Mouse (Mus musculus) intestine, embryonic 16.5 days (tissue): ENCODE results near the gene Parp12. TPM values are rescaled to one million over a fixed set of nuclear protein-coding genes. Genes with fewer than 3 reads are reported as not detected.

Experiments used
- ATAC-seq: fragments of 200-750 bp; cut with Nextera tagmentation; 2 replicates; pipeline ENCODE4 v1.8.0; 2017; ENCODE audit warnings: moderate TSS enrichment, moderate library complexity
- H3K27ac ChIP-seq: fragments of 300-500 bp; sonication (generic); 2 replicates; pipeline ENCODE4 v1.5.1; 2014; ENCODE audit warnings: mild to moderate bottlenecking, low read length
- H3K27me3 ChIP-seq: fragments of 300-500 bp; sonication (generic); replicated peaks from 2 replicates; pipeline ENCODE4 v1.6.1; 2014; ENCODE audit warnings: low read length, control low read depth, mixed read lengths; ENCODE audit not compliant: control insufficient read depth, insufficient read depth
- H3K36me3 ChIP-seq: fragments of 300-500 bp; sonication (generic); 2 replicates; pipeline ENCODE4 v1.6.1; 2014; ENCODE audit warnings: low read length, control low read depth; ENCODE audit not compliant: control insufficient read depth, insufficient read depth
- H3K4me1 ChIP-seq: fragments of 300-500 bp; sonication (generic); 2 replicates; pipeline ENCODE4 v1.6.1; 2014; ENCODE audit warnings: low read length, control low read depth, mixed read lengths; ENCODE audit not compliant: control insufficient read depth, insufficient read depth
- H3K4me2 ChIP-seq: fragments of 300-500 bp; sonication (generic); 2 replicates; pipeline ENCODE4 v1.6.1; 2014; ENCODE audit warnings: low read depth, low read length, control low read depth
- H3K4me3 ChIP-seq: fragments of 300-500 bp; sonication (generic); 2 replicates; pipeline ENCODE4 v1.5.1; 2014; ENCODE audit warnings: mild to moderate bottlenecking, low read length
- H3K9ac ChIP-seq: fragments of 300-500 bp; sonication (generic); 2 replicates; pipeline ENCODE4 v1.6.1; 2014; ENCODE audit warnings: low read depth, low read length
- H3K9me3 ChIP-seq: fragments of 300-500 bp; sonication (generic); 2 replicates; pipeline ENCODE4 v1.6.1; 2016; ENCODE audit warnings: low read length, control low read depth; ENCODE audit not compliant: control insufficient read depth
- WGBS: fragments of 180-500 bp; shearing (Covaris S2); extraction: QIAGEN DNeasy Blood & Tissue Kit; methylation state at CpG from one replicate; pipeline ENCODE4 v1.1.7; 2014; 5-methylcytosine and 5-hydroxymethylcytosine counted together
- polyA plus RNA-seq: library from polyadenylated mRNA; unstranded; fragments of >200 nt; fragmentation: Nextera tagmentation; extraction: Ambion mirVana; gene quantifications from 2 replicates; pipeline ENCODE4 v1.2.1, GENCODE M21; 2015

The Parp12 gene
- polyA plus RNA-seq, 1 experiment from 2014 or later, result 6.2 TPM

DNA sequence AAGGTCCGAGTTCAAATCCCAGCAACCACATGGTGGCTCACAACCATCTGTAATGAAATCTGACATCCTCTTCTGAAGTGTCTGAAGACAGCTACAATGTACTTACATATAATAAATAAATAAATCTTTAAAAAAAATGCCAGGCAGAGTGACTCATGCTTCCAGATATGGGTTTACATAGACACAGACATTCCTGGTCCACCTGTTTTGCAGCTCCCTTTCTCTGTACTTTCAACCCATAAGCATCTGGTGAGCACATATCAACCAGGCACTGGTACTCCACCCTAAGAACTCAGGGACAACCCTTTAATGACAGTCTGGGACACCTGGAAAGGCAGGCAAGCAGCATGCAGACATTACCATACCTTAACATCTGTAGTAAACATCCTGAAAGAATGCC lies 2.7 kb downstream of the Parp12 start:
- WGBS, result 90% methylated on average over 1 of the region's 1 CpGs
- Histone ChIP-seq H3K4me3 (no peak overlapping the region), H3K27me3 (no peaks in the 10 kb centered on the region), H3K27ac (no peak overlapping the region), H3K9me3 (0 out of 2 replicates have a peak, but pooled peaks cover 6% of the 10 kb centered on the region), H3K4me1 (peaks cover 19% of the 10 kb centered on the region), H3K4me2 (no peak overlapping the region), H3K36me3 (0 out of 2 replicates have a peak, but pooled peaks cover 2% of the 10 kb centered on the region), H3K9ac (no peak overlapping the region)
- ATAC-seq, result no peak; the same call in 1 of the 2 replicates

DNA sequence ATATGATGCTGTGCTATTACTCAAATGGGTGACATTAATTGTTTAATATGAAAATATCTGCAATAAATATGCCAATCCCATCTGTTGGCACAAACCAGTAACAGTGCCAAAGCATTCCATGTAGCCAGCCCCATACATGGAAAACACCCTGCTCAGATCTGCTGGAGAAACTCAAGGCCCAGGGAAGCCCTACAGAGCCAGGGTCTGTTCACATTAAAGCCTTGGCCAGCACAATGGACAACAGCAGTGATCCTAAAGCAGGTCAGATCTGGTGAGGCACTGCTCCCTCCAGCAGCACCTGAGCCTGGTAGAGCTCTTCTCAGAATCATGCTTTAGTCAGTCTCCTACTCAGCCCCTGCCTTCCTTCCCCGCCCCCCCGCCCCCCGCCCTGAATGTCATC lies 5.0 kb downstream of the Parp12 start:
- H3K27ac ChIP-seq, result no peak overlapping the region
- no peaks in the 10 kb centered on the region for H3K27me3 ChIP-seq
- H3K4me1 ChIP-seq, result peaks cover 15% of the 10 kb centered on the region; the same call in 1 of the 2 replicates
- no peaks in the 10 kb centered on the region for H3K36me3 ChIP-seq
- H3K4me2 ChIP-seq, result no peak overlapping the region
- WGBS, result 85% methylated on average over 3 of the region's 3 CpGs
- no peaks in the 10 kb centered on the region for H3K9me3 ChIP-seq
- no peak overlapping the region for H3K4me3 ChIP-seq
- no peak for ATAC-seq
- no peak overlapping the region for H3K9ac ChIP-seq

- H3K27ac ChIP-seq, result no peak overlapping the region
- WGBS, result 90% methylated on average over 3 of the region's 3 CpGs
- no peaks in the 10 kb centered on the region for H3K9me3 ChIP-seq
- H3K9ac ChIP-seq, result no peak overlapping the region
- no peak for ATAC-seq
- H3K4me3 ChIP-seq, result no peak overlapping the region
- no peaks in the 10 kb centered on the region for H3K27me3 ChIP-seq
- no peak overlapping the region for H3K4me2 ChIP-seq
- H3K4me1 ChIP-seq, result peaks cover 15% of the 10 kb centered on the region; the same call in 1 of the 2 replicates
- H3K36me3 ChIP-seq, result no peaks in the 10 kb centered on the region
Measured at GRCm38 (mm10) chr6:39112701-39113100, 5.4 kb downstream of the Parp12 start.

DNA sequence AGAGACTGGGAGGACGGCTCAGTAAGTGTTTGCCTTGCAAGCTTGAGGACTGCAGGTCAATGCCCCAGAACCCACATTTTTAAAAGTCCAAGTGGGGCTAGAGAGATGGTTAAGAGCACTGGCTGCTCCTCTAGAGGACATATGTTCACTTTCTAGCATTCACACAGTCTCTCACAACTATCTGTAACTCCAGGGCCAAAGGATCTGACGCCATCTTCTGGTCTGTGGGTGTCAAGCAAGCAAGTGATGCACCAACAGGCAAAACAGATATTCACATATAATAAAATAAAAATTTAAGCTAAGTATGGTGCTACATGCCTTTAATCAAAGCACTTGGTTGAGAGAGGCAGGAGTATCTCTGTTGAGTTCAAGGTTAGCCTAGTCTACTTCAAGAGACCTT lies 11.3 kb downstream of the Parp12 start:
- no peak overlapping the region for H3K4me3 ChIP-seq
- 70% methylated on average over 2 of the region's 2 CpGs for WGBS
- no peaks in the 10 kb centered on the region for H3K27me3 ChIP-seq
- H3K9ac ChIP-seq, result no peak overlapping the region
- H3K4me2 ChIP-seq, result no peak overlapping the region
- no peaks in the 10 kb centered on the region for H3K9me3 ChIP-seq
- no peaks in the 10 kb centered on the region for H3K4me1 ChIP-seq
- H3K36me3 ChIP-seq, result no peaks in the 10 kb centered on the region
- no peak overlapping the region for H3K27ac ChIP-seq
- ATAC-seq, result no peak

- no peak for ATAC-seq
- Histone ChIP-seq H3K36me3 (no peaks in the 10 kb centered on the region), H3K9me3 (no peaks in the 10 kb centered on the region), H3K27me3 (no peaks in the 10 kb centered on the region), H3K9ac (no peak overlapping the region), H3K4me3 (no peak overlapping the region), H3K27ac (no peak overlapping the region), H3K4me1 (no peaks in the 10 kb centered on the region), H3K4me2 (no peak overlapping the region)
- WGBS, result 86% methylated on average over 4 of the region's 4 CpGs
Measured at GRCm38 (mm10) chr6:39104631-39105030, 13.5 kb downstream of the Parp12 start.

- Histone ChIP-seq H3K27me3 (no peaks in the 10 kb centered on the region), H3K4me3 (no peak overlapping the region), H3K36me3 (no peaks in the 10 kb centered on the region), H3K27ac (no peak overlapping the region), H3K4me1 (0 out of 2 replicates have a peak, but pooled peaks cover 2% of the 10 kb centered on the region), H3K9me3 (no peaks in the 10 kb centered on the region), H3K9ac (no peak overlapping the region), H3K4me2 (no peak overlapping the region)
- no peak for ATAC-seq
Measured at GRCm38 (mm10) chr6:39076498-39076897, 41.7 kb downstream of the Parp12 start.

GRCm38 (mm10) chr6:39074186-39074585 lies 44.0 kb downstream of the Parp12 start:
- H3K9ac ChIP-seq, result no peak overlapping the region
- no peaks in the 10 kb centered on the region for H3K27me3 ChIP-seq
- H3K27ac ChIP-seq, result no peak overlapping the region
- H3K4me2 ChIP-seq, result no peak overlapping the region
- 0 out of 2 replicates have a peak, but pooled peaks cover 2% of the 10 kb centered on the region for H3K4me1 ChIP-seq
- H3K4me3 ChIP-seq, result no peak overlapping the region
- ATAC-seq, result no peak
- no peaks in the 10 kb centered on the region for H3K9me3 ChIP-seq
- no peaks in the 10 kb centered on the region for H3K36me3 ChIP-seq

DNA sequence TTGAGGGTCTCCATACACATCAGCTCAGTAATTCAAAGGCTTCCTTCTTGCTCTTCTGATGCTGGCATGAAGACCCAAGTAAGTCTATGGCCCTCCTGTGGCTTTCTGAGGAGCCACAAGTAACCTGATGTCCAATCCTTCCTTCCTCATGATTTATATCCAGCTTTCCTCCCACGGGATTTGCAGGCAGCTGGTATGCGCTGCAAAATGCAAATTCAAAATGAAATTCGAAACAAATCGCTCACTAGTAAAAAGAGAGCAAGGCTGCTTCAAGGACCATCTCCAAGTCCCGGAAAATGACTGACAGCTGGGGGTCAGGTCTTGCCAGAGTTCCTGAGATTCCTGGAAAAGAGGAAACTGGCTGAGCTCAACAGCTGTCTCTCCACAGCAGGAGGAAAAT lies 45.5 kb downstream of the Parp12 start:
- H3K9ac ChIP-seq, result no peak overlapping the region
- no peaks in the 10 kb centered on the region for H3K9me3 ChIP-seq
- H3K27ac ChIP-seq, result no peak overlapping the region
- H3K27me3 ChIP-seq, result no peaks in the 10 kb centered on the region
- ATAC-seq, result no peak
- no peak overlapping the region for H3K4me3 ChIP-seq
- H3K36me3 ChIP-seq, result no peaks in the 10 kb centered on the region
- H3K4me2 ChIP-seq, result no peak overlapping the region
- 52% methylated on average over 5 of the region's 5 CpGs for whole genome bisulfite sequencing
- 0 out of 2 replicates have a peak, but pooled peaks cover 2% of the 10 kb centered on the region for H3K4me1 ChIP-seq

DNA sequence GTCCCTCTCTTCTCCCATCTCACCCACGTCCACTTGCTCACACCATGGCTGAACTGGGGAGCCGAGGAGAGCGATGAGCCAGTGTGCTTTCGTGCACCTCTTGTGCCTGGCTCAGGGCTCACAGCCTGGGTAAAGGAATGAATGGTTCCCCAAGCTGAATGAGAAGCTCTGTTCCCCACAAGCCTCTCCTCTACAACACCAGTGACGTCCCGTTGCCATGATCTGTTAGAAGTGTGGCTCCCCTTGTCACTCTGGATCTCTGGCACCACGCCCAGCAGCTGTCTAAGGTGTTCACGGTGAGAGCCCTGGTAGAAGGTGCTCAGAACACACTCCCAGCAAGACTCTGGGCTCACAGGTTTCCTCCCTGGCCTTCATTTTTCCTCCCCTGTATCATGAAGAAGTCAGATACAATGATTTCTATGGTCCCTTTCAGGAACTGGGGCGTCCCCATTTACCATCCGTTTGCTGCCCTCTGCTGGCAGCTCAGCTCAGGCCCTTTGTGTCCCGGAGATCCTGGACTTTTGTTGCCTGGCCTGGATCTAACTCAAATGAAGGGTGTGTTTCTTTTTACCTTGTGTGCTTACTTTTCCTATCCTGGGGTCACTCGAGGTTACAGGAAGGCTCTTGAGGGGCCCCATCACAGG lies 51.1 kb downstream of the Parp12 start:
- Histone ChIP-seq H3K36me3 (no peaks in the 10 kb centered on the region), H3K27me3 (no peaks in the 10 kb centered on the region), H3K4me2 (no peak overlapping the region), H3K27ac (no peak overlapping the region), H3K9me3 (no peaks in the 10 kb centered on the region), H3K9ac (no peak overlapping the region), H3K4me3 (no peak overlapping the region), H3K4me1 (no peaks in the 10 kb centered on the region)
- WGBS, result 48% methylated on average over 12 of the region's 12 CpGs
- peak; percentile 64; the same call in 1 of the 2 replicates for ATAC-seq

DNA sequence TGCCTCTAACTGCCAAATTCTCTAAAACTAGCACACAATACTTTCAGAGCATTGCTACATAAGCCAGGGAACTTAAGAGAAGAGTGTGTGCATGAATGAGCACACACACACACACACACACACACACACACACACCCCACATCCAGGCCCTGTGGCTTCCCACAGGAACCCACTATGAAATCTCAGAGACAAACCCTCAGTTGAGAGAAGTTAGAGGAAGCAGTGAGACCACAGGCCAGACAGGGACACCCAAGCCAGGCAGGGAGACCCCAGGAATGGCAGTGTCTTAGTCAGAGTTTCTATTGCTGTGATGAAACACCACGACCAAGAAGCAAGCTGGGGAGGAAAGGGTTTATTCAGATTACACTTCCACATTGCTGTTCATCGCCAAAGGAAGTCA lies 54.6 kb downstream of the Parp12 start:
- peaks cover 14% of the 10 kb centered on the region; the same call in 1 of the 2 replicates for H3K4me1 ChIP-seq
- no peaks in the 10 kb centered on the region for H3K27me3 ChIP-seq
- ATAC-seq, result no peak
- H3K27ac ChIP-seq, result no peak overlapping the region
- H3K4me3 ChIP-seq, result no peak overlapping the region
- no peak overlapping the region for H3K4me2 ChIP-seq
- no peaks in the 10 kb centered on the region for H3K36me3 ChIP-seq
- no peaks in the 10 kb centered on the region for H3K9me3 ChIP-seq
- H3K9ac ChIP-seq, result no peak overlapping the region
- 68% methylated on average over 2 of the region's 2 CpGs for WGBS
